Mouse (Mus musculus) stomach, postnatal 0 days (tissue): ENCODE data around the gene Cox10.

Experiments
- CTCF ChIP-seq: IDR thresholded peaks from 2 replicates; pipeline ENCODE4 v1.5.1; 2016; ENCODE audit warnings: antibody characterized with exemption, low read depth, mild to moderate bottlenecking, moderate library complexity
- EP300 ChIP-seq: optimal IDR thresholded peaks from 2 replicates; pipeline ENCODE3; 2016; ENCODE audit warnings: antibody characterized with exemption

GRCm38 (mm10) chr11:63968388-63969035 lies 110.8 kb downstream of the Cox10 start:
- TF ChIP-seq CTCF (no peak), EP300 (no peak)
